Mouse (Mus musculus) liver, postnatal 0 days (tissue): Measurements from ENCODE around the gene Mcam. TPM values are rescaled to one million over a fixed set of nuclear protein-coding genes. Genes with fewer than 3 reads are reported as not detected.

Experiments used
- ATAC-seq: fragments of 200-750 bp; cut with Nextera tagmentation; 2 replicates; pipeline ENCODE4 v1.8.0; 2017; ENCODE audit warnings: mild to moderate bottlenecking, moderate library complexity
- DNase-seq: peaks from one replicate; pipeline ENCODE4 v3.0.0-alpha.2; 2016
- H3K27ac ChIP-seq: fragments of 300-500 bp; sonication (generic); 2 replicates; pipeline ENCODE4 v1.5.1; 2014; ENCODE audit warnings: antibody characterized with exemption, moderate library complexity, mild to moderate bottlenecking, low read depth
- H3K27me3 ChIP-seq: fragments of 300-500 bp; sonication (generic); 2 replicates; pipeline ENCODE4 v1.6.1; 2014; ENCODE audit warnings: low read length, control low read depth, mixed read lengths; ENCODE audit not compliant: insufficient read depth
- H3K36me3 ChIP-seq: fragments of 300-500 bp; sonication (generic); replicated peaks from 2 replicates; pipeline ENCODE4 v1.6.1; 2014; ENCODE audit warnings: mild to moderate bottlenecking, control low read depth, low read length, moderate library complexity, mixed read lengths; ENCODE audit not compliant: insufficient read depth
- H3K4me1 ChIP-seq: fragments of 300-500 bp; sonication (generic); 2 replicates; pipeline ENCODE4 v1.6.1; 2014; ENCODE audit warnings: antibody characterized with exemption, mild to moderate bottlenecking, control low read depth; ENCODE audit not compliant: insufficient read depth
- H3K4me2 ChIP-seq: fragments of 300-500 bp; sonication (generic); 2 replicates; pipeline ENCODE4 v1.6.1; 2014; ENCODE audit warnings: low read depth, mild to moderate bottlenecking, low read length, moderate library complexity, mixed read lengths
- H3K4me3 ChIP-seq: fragments of 300-500 bp; sonication (generic); 2 replicates; pipeline ENCODE4 v1.5.1; 2014; ENCODE audit warnings: low read depth, low read length
- H3K9ac ChIP-seq: fragments of 300-500 bp; sonication (generic); replicated peaks from 2 replicates; pipeline ENCODE4 v1.6.1; 2014; ENCODE audit warnings: mild to moderate bottlenecking, moderate library complexity
- H3K9me3 ChIP-seq: fragments of 300-500 bp; sonication (generic); 2 replicates; pipeline ENCODE4 v1.6.1; 2016; ENCODE audit warnings: mild to moderate bottlenecking, control low read depth, low read length, mixed read lengths
- CTCF ChIP-seq: sonication (generic); IDR thresholded peaks from 2 replicates; pipeline ENCODE4 v1.5.1; 2016; ENCODE audit warnings: antibody characterized with exemption, low read depth
- EP300 ChIP-seq: IDR thresholded peaks from 2 replicates; pipeline ENCODE4 v1.6.1; 2016; ENCODE audit warnings: antibody characterized with exemption, low read depth, mild to moderate bottlenecking
- WGBS: fragments of 180-500 bp; shearing (Covaris S2); extraction: QIAGEN DNeasy Blood & Tissue Kit; methylation state at CpG from one replicate; pipeline ENCODE4 v1.1.7; 2014; ENCODE audit not compliant: insufficient replicate concordance; 5-methylcytosine and 5-hydroxymethylcytosine counted together
- polyA plus RNA-seq: library from polyadenylated mRNA; unstranded; fragments of >200 nt; fragmentation: Nextera tagmentation; extraction: Ambion mirVana; gene quantifications from 2 replicates; pipeline ENCODE4 v1.2.1, GENCODE M21; 2015

The Mcam gene
- polyA plus RNA-seq, 1 experiment from 2014 or later, result 4.5 TPM

DNA sequence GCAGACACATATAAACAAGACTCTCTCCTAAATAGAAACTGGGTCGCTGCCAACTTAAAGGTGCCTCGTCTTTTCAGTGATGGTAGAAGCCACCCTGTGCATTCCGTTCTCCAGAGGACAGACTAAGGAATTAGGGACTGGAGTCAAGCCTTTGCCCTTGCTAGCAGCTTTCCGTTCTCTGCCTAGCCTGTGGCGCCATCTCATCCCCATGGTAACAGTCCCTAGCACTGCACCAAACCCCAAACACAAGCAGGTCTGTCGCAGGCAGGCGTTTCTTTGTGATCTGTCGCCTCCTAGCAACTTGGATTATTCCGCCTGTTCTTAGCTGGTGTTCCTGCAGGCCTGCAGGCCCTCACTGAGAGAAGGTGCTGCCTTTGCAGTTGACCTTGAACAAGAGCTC lies 37.7 kb upstream of the Mcam start:
- no peaks in the 10 kb centered on the region for H3K27me3 ChIP-seq
- H3K4me2 ChIP-seq, result no peak overlapping the region
- H3K9ac ChIP-seq, result no peak overlapping the region
- no peaks in the 10 kb centered on the region for H3K9me3 ChIP-seq
- ATAC-seq, result no peak
- TF ChIP-seq CTCF (no peak), EP300 (no peak)
- 69% methylated on average over 9 of the region's 9 CpGs for WGBS
- H3K4me3 ChIP-seq, result no peak overlapping the region
- no peak for DNase-seq
- no peak overlapping the region for H3K27ac ChIP-seq
- H3K36me3 ChIP-seq, result no peaks in the 10 kb centered on the region; the same call in 1 of the 2 replicates
- peaks cover 3% of the 10 kb centered on the region; the same call in 1 of the 2 replicates for H3K4me1 ChIP-seq

DNA sequence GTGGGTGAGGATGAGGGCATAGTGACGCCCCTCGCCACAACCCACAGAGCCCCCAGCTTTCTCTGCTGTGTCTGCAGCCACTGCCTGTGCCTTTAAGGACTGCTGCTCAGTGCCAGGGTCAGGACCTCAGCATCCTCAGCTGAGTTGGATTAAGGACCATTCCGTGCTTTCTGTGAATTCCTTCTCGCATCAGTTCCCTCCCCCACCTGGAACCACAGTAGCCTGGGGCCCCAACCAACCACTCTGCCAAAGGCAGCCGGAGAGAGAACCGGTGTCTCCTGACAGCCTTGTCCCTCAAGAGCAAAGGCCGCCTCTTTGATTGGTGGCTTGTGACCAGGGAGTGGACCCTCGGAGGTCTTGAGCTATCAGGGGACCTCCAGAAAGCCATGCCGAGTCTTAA lies 32.8 kb upstream of the Mcam start, which contains the start of gene Mfrp:
Gene Mfrp (plus strand): TSS at position 240 of the 400 bp plus-strand sequence.
- Histone ChIP-seq H3K4me2 (no peak within 1 kb of the TSS), H3K27me3 (no peaks in the 10 kb centered on the region), H3K4me1 (no peaks in the 10 kb centered on the region), H3K9me3 (no peaks in the 10 kb centered on the region), H3K36me3 (peaks cover 2% of the 10 kb centered on the region; the same call in 1 of the 2 replicates), H3K4me3 (no peak within 1 kb of the TSS), H3K27ac (no peak within 1 kb of the TSS), H3K9ac (no peak within 1 kb of the TSS)
- no peak for DNase-seq
- WGBS, result 83% methylated on average over 9 of the region's 9 CpGs
- no peak for TF ChIP-seq CTCF
- TF ChIP-seq EP300, result no peak
- no peak for ATAC-seq

DNA sequence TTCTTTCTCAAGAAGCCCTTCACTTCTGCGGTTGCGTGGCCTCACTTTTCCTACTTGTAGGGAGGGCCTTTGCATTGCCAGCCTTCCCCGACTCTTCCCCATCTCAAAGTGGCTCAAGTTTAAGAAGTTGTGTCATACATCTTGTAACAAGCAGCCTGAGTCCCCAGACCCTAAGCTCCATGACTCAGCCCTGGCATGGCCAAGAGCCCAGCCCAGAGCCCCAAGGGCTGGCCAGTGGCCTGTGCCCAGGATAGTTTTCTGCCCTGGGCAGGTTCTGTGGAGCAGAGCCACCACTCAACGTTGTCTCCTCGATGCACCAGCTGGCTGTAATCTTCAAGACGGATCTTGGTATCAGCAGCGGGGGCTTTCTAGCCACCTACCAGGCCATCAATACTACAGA lies 29.4 kb upstream of the Mcam start:
- Histone ChIP-seq H3K36me3 (peaks cover 14% of the 10 kb centered on the region), H3K4me1 (peaks cover 13% of the 10 kb centered on the region), H3K27me3 (no peaks in the 10 kb centered on the region), H3K4me2 (no peak overlapping the region), H3K9ac (no peak overlapping the region), H3K4me3 (no peak overlapping the region), H3K27ac (peak overlapping the region; percentile 71), H3K9me3 (no peaks in the 10 kb centered on the region)
- 79% methylated on average over 7 of the region's 7 CpGs for WGBS
- DNase-seq (no peak), ATAC-seq (no peak)
- TF ChIP-seq CTCF (no peak), EP300 (no peak)

DNA sequence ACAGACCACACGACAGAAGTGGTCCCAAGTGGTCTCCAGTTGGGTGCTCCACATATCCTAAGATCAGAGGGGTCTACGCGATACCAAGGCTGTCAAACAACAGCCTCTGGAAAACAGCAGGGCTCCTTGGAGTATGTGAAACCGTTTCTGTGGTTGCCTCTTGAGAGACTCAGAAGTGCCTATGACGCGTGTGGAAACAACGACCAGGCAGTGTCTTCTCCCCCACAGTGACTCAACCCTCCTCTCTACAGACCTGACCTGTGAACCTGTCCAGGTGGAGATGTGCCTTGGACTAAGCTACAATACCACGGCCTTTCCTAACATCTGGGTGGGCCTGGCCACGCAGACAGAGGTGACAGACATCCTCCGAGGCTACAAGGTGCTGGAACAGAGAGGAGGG lies 28.5 kb upstream of the Mcam start:
- no peaks in the 10 kb centered on the region for H3K9me3 ChIP-seq
- no peak overlapping the region for H3K4me2 ChIP-seq
- TF ChIP-seq CTCF, result no peak
- no peak for TF ChIP-seq EP300
- peak overlapping the region; percentile 71; the same call in 1 of the 2 replicates for H3K27ac ChIP-seq
- no peak overlapping the region for H3K9ac ChIP-seq
- peaks cover 14% of the 10 kb centered on the region for H3K36me3 ChIP-seq
- 84% methylated on average over 10 of the region's 10 CpGs for WGBS
- DNase-seq (no peak), ATAC-seq (no peak)
- no peak overlapping the region for H3K4me3 ChIP-seq
- peaks cover 20% of the 10 kb centered on the region for H3K4me1 ChIP-seq
- no peaks in the 10 kb centered on the region for H3K27me3 ChIP-seq

DNA sequence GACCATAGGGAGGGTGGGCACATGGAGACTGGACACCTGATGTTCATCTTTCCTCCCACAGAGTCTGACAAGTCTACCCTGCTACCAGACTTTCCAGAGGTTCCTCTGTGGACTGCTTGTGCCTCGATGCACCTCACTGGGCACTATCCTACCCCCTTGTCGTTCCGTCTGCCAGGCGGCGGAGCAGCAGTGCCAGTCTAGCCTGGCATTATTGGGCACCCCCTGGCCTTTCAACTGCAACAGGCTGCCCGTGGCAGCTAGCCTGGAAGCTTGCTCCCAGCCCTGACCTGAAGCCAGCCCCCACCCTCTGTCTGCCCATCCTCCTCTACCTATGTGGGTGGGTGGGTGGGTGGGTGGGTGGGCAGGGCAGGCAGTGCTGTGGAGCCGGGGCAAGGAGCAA lies 28.1 kb upstream of the Mcam start:
- WGBS, result 93% methylated on average over 5 of the region's 7 CpGs
- H3K27me3 ChIP-seq, result no peaks in the 10 kb centered on the region

GRCm38 (mm10) chr9:44106596-44106995 lies 27.7 kb upstream of the Mcam start:
- H3K36me3 ChIP-seq, result peaks cover 14% of the 10 kb centered on the region
- TF ChIP-seq CTCF (no peak), EP300 (no peak)
- ATAC-seq (no peak), DNase-seq (no peak)
- 0 out of 2 replicates have a peak overlapping the region, but pooled peaks have one; percentile 7 for H3K27ac ChIP-seq
- H3K27me3 ChIP-seq, result no peaks in the 10 kb centered on the region
- peaks cover 20% of the 10 kb centered on the region for H3K4me1 ChIP-seq
- no peak overlapping the region for H3K9ac ChIP-seq
- 77% methylated on average over 4 of the region's 4 CpGs for WGBS
- no peaks in the 10 kb centered on the region for H3K9me3 ChIP-seq
- no peak overlapping the region for H3K4me2 ChIP-seq
- no peak overlapping the region for H3K4me3 ChIP-seq

More for the DNA sequence above, 28.1 kb upstream of the Mcam start:
- H3K9ac ChIP-seq, result no peak overlapping the region
- ATAC-seq (no peak), DNase-seq (no peak)
- no peak overlapping the region for H3K4me2 ChIP-seq
- peaks cover 14% of the 10 kb centered on the region for H3K36me3 ChIP-seq
- no peaks in the 10 kb centered on the region for H3K9me3 ChIP-seq
- no peak overlapping the region for H3K27ac ChIP-seq
- H3K4me1 ChIP-seq, result peaks cover 20% of the 10 kb centered on the region
- no peak overlapping the region for H3K4me3 ChIP-seq
- no peak for TF ChIP-seq CTCF
- TF ChIP-seq EP300, result no peak

DNA sequence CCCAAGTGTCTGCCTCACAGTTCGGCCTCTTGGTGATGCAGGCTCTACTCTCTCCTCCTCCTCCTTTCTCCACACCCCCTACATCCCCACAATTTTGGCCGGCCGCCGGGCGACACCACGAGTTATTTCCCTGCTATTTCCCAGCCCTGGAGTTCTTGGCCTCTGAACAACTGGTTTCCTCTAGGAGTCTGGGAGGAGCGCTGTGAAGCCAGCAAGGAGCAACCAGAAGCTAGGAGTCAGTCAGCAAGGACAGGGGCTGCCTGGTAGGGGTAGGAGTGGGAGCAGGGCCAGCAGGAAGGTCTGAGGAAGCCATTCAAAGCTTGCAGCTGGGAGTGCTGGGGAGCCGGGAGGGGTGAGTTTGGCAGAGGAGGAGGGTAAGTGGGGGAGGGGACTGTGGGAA lies 27.2 kb upstream of the Mcam start, which contains the start of gene C1qtnf5:
Gene C1qtnf5 (plus strand): TSS at position 136 of the 400 bp plus-strand sequence.
- H3K4me3 ChIP-seq, result no peak within 1 kb of the TSS
- peaks cover 20% of the 10 kb centered on the region for H3K4me1 ChIP-seq
- TF ChIP-seq EP300 (no peak), CTCF (no peak)
- peak within 1 kb of the TSS; percentile 18; the same call in 1 of the 2 replicates for H3K27ac ChIP-seq
- peak within 1 kb of the TSS; percentile 21; the same call in 1 of the 2 replicates for H3K9ac ChIP-seq
- H3K9me3 ChIP-seq, result no peaks in the 10 kb centered on the region
- no peaks in the 10 kb centered on the region for H3K27me3 ChIP-seq
- no peak within 1 kb of the TSS for H3K4me2 ChIP-seq
- H3K36me3 ChIP-seq, result peaks cover 14% of the 10 kb centered on the region
- ATAC-seq, result no peak
- peak; percentile 47 for DNase-seq
- WGBS, result 76% methylated on average over 8 of the region's 8 CpGs
